Mouse (Mus musculus) myocyte (in vitro differentiated cells): ENCODE measurements around the gene Stab2. TPM values are rescaled to one million over a fixed set of nuclear protein-coding genes. Genes with fewer than 3 reads are reported as not detected.

ENCODE experiments used
- H3K27me3 ChIP-seq: one replicate; pipeline ENCODE4 v1.6.1; 2011; ENCODE audit not compliant: control insufficient read depth, insufficient read depth, insufficient read length
- H3K36me3 ChIP-seq: one replicate; pipeline ENCODE4 v1.6.1; 2011; ENCODE audit not compliant: control insufficient read depth, insufficient read depth
- H3K4me2 ChIP-seq: one replicate; pipeline ENCODE4 v1.6.1; 2011; ENCODE audit warnings: low read depth, control low read depth
- H3K4me3 ChIP-seq: one replicate; pipeline ENCODE4 v1.5.1; 2011; ENCODE audit warnings: mild to moderate bottlenecking, control low read depth, moderate library complexity
- H3K79me2 ChIP-seq: one replicate; pipeline ENCODE4 v1.6.1; 2011; ENCODE audit not compliant: control insufficient read depth, insufficient read depth
- H3ac ChIP-seq: one replicate; pipeline ENCODE4 v1.6.1; 2011; ENCODE audit not compliant: control insufficient read depth, insufficient read length
- CEBPB ChIP-seq: IDR thresholded peaks from 2 replicates; pipeline ENCODE4 v1.6.1; 2011; ENCODE audit warnings: mild to moderate bottlenecking, moderate library complexity; ENCODE audit not compliant: poor library complexity, insufficient read depth, severe bottlenecking
- E2F4 ChIP-seq: IDR thresholded peaks from one replicate; pipeline ENCODE4 v1.6.1; 2011; ENCODE audit warnings: mild to moderate bottlenecking, control low read depth, moderate library complexity; ENCODE audit not compliant: insufficient read depth
- MAX ChIP-seq: IDR thresholded peaks from one replicate; pipeline ENCODE4 v1.6.1; 2011; ENCODE audit warnings: low read depth, mild to moderate bottlenecking, control low read depth
- MYOD1 ChIP-seq, 3 experiments: IDR thresholded peaks; one replicate each; pipeline ENCODE4 v1.6.1; 2011; ENCODE audit warnings: control low read depth in 2 of 3, low read depth in 2 of 3, mild to moderate bottlenecking in 2 of 3, moderate library complexity in 1 of 3; ENCODE audit not compliant: insufficient read length in 2 of 3, control insufficient read depth in 1 of 3
- MYOG ChIP-seq, 3 experiments: IDR thresholded peaks; one replicate each; pipeline ENCODE4 v1.6.1; 2011; ENCODE audit warnings: control low read depth in 2 of 3, low read depth in 2 of 3, mild to moderate bottlenecking in 2 of 3; ENCODE audit not compliant: insufficient read length in 2 of 3, control insufficient read depth in 1 of 3, insufficient read depth in 1 of 3
- POLR2A ChIP-seq: IDR thresholded peaks from one replicate; pipeline ENCODE4 v1.6.1; 2011; ENCODE audit warnings: low read depth, mild to moderate bottlenecking, control low read depth, moderate library complexity; ENCODE audit not compliant: insufficient read length
- POLR2AphosphoS2 ChIP-seq: IDR thresholded peaks from one replicate; pipeline ENCODE4 v1.6.1; 2011; ENCODE audit warnings: low read depth, control low read depth; ENCODE audit not compliant: insufficient read length
- REST ChIP-seq: IDR thresholded peaks from one replicate; pipeline ENCODE4 v1.6.1; 2011; ENCODE audit warnings: mild to moderate bottlenecking, control low read depth, moderate library complexity; ENCODE audit not compliant: insufficient read depth, insufficient read length
- SRF ChIP-seq: IDR thresholded peaks from one replicate; pipeline ENCODE4 v1.6.1; 2011; ENCODE audit warnings: low read depth; ENCODE audit not compliant: control insufficient read depth, insufficient read length
- TCF12 ChIP-seq: IDR thresholded peaks from one replicate; pipeline ENCODE4 v1.6.1; 2011; ENCODE audit warnings: mild to moderate bottlenecking, control low read depth; ENCODE audit not compliant: poor library complexity, insufficient read depth, severe bottlenecking
- TCF3 ChIP-seq: IDR thresholded peaks from one replicate; pipeline ENCODE4 v1.6.1; 2011; ENCODE audit warnings: low read depth, control low read depth; ENCODE audit not compliant: insufficient read length
- USF1 ChIP-seq: IDR thresholded peaks from one replicate; pipeline ENCODE4 v1.6.1; 2011; ENCODE audit warnings: low read depth, mild to moderate bottlenecking, control low read depth, moderate library complexity
- polyA plus RNA-seq: library from polyadenylated mRNA; unstranded; fragments of >200 nt; fragmentation: generic; extraction: Trizol; gene quantifications from one replicate; pipeline ENCODE4 v1.2.1, GENCODE M21; 2012; ENCODE audit warnings: missing spikeins

Gene Stab2
- polyA plus RNA-seq, 1 experiment: 0.17 TPM

- Histone ChIP-seq H3K79me2 (no peaks in the 10 kb centered on the region), H3ac (no peak overlapping the region), H3K4me2 (no peak overlapping the region), H3K27me3 (no peaks in the 10 kb centered on the region), H3K36me3 (no peaks in the 10 kb centered on the region), H3K4me3 (no peak overlapping the region)
- TF ChIP-seq POLR2AphosphoS2 (no peak), MAX (no peak), USF1 (no peak), TCF12 (no peak), SRF (no peak), POLR2A (no peak), REST (no peak), E2F4 (no peak), TCF3 (no peak), MYOG (IDR thresholded peaks at IDR 0.05; ENCODE audit: control insufficient read depth in 1 of 3, insufficient read depth in 1 of 3, insufficient read length in 2 of 3, low read depth in 2 of 3) (no peak), CEBPB (no peak)
Observed at GRCm38 (mm10) chr10:87012087-87012486, 4.3 kb upstream of the Stab2 start.

DNA sequence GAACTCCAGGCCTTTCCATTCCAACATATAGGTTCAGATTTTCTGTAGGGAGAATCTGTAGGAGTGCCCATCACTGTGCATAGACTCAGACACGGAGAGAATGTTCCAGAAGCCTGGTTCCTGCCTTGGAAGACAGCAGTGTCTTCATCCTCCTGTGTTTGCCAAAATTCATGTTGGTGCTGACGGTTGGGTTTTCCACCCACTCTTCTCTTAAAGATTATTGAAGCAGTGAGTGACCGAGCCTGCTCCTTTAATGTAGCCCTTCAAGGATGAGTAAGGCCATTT, 332 bp upstream of the Stab2 start:
- no peak overlapping the region for H3K4me3 ChIP-seq
- TF ChIP-seq SRF (no peak), MAX (no peak), USF1 (no peak), TCF3 (no peak), POLR2A (no peak), TCF12 (no peak), POLR2AphosphoS2 (no peak), REST (no peak), MYOD1 (IDR thresholded peaks at IDR 0.05; ENCODE audit: control insufficient read depth in 1 of 3, insufficient read length in 2 of 3, low read depth in 2 of 3) (no peak), E2F4 (no peak), CEBPB (no peak), MYOG (IDR thresholded peaks at IDR 0.05; ENCODE audit: control insufficient read depth in 1 of 3, insufficient read depth in 1 of 3, insufficient read length in 2 of 3, low read depth in 2 of 3) (no peak)
- H3K4me2 ChIP-seq: no peak overlapping the region
- no peaks in the 10 kb centered on the region for H3K79me2 ChIP-seq
- no peaks in the 10 kb centered on the region for H3K36me3 ChIP-seq
- H3ac ChIP-seq: no peak overlapping the region
- no peaks in the 10 kb centered on the region for H3K27me3 ChIP-seq

GRCm38 (mm10) chr10:86992238-86992976, 15.4 kb downstream of the Stab2 start:
- Histone ChIP-seq H3K79me2 (no peaks in the 10 kb centered on the region), H3K4me3 (no peak overlapping the region), H3ac (no peak overlapping the region), H3K27me3 (no peaks in the 10 kb centered on the region), H3K36me3 (no peaks in the 10 kb centered on the region), H3K4me2 (no peak overlapping the region)
- TF ChIP-seq TCF12 (no peak), USF1 (no peak)

GRCm38 (mm10) chr10:86990666-86991065, 17.2 kb downstream of the Stab2 start:
- Histone ChIP-seq H3K4me3 (no peak overlapping the region), H3K36me3 (no peaks in the 10 kb centered on the region), H3ac (no peak overlapping the region), H3K4me2 (no peak overlapping the region), H3K27me3 (no peaks in the 10 kb centered on the region), H3K79me2 (no peaks in the 10 kb centered on the region)
- TF ChIP-seq E2F4 (no peak), MYOG (IDR thresholded peaks at IDR 0.05; ENCODE audit: control insufficient read depth in 1 of 3, insufficient read depth in 1 of 3, insufficient read length in 2 of 3, low read depth in 2 of 3) (peak in 1 of 3 experiments; percentile 12), MYOD1 (IDR thresholded peaks at IDR 0.05; ENCODE audit: control insufficient read depth in 1 of 3, insufficient read length in 2 of 3, low read depth in 2 of 3) (peak in 1 of 3 experiments; percentile 29), MAX (no peak), SRF (no peak), TCF12 (no peak)

DNA sequence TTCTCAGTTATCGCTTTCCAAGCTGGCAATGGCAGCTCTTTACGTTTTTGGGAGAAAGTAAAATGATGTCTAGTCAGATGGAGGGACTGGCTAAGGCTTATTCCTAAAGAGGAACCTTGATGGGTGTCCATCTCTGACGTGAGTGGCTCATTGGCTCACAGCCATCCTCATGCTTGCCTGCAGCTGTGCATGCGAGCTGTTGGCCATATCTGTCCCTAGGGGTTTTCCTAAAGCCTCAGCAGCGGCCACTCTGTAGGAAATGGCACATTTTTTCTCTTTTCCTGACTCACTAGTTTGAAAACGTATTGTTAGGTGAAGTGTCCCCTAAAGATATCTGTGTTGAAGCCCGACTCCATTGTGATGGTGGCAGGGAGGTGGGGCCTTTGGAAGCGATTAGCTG, 18.0 kb downstream of the Stab2 start:
- no peaks in the 10 kb centered on the region for H3K79me2 ChIP-seq
- TF ChIP-seq MYOD1 (IDR thresholded peaks at IDR 0.05; ENCODE audit: control insufficient read depth in 1 of 3, insufficient read length in 2 of 3, low read depth in 2 of 3) (peak in 1 of 3 experiments; percentile 62), MYOG (IDR thresholded peaks at IDR 0.05; ENCODE audit: control insufficient read depth in 1 of 3, insufficient read depth in 1 of 3, insufficient read length in 2 of 3, low read depth in 2 of 3) (peak in 1 of 3 experiments; percentile 54), MAX (no peak), TCF12 (no peak), REST (no peak)
- H3K27me3 ChIP-seq: no peaks in the 10 kb centered on the region
- H3K4me2 ChIP-seq: no peak overlapping the region
- no peak overlapping the region for H3ac ChIP-seq
- H3K36me3 ChIP-seq: no peaks in the 10 kb centered on the region
- no peak overlapping the region for H3K4me3 ChIP-seq
